Mouse (Mus musculus): ENCODE measurements around the gene Ptcd3. TPM values are rescaled to one million over a fixed set of nuclear protein-coding genes. Genes with fewer than 3 reads are reported as not detected.
"Not testable (repeated sequence)": the region's sequence is repeated elsewhere in the genome, so short reads cannot be mapped to it uniquely, and the experiment has no call there.

The Ptcd3 gene
- polyA plus RNA-seq, 1 experiment = 0.28 TPM

GRCm38 (mm10) chr6:71907702-71908235 is 781 bp downstream of the Ptcd3 start:
- Histone ChIP-seq H3K4me3 (replicated peaks) (peak overlapping the region; percentile 72), H3K27me3 (ENCODE audit: control insufficient read depth) (no peaks in the 10 kb centered on the region), H3K9me3 (ENCODE audit: control insufficient read depth, low read length) (no peaks in the 10 kb centered on the region), H3K4me1 (ENCODE audit: control insufficient read depth) (peaks cover 39% of the 10 kb centered on the region), H3K36me3 (ENCODE audit: control insufficient read depth) (peaks cover 47% of the 10 kb centered on the region)
- TF ChIP-seq TAL1 (IDR thresholded peaks at IDR 0.05; ENCODE audit: low read length) (no peak), GATA1 (IDR thresholded peaks at IDR 0.05; ENCODE audit: low read length) (no peak)

GRCm38 (mm10) chr6:71893263-71893662 is 15.3 kb downstream of the Ptcd3 start:
- Histone ChIP-seq H3K27me3 (ENCODE audit: control insufficient read depth) (no peaks in the 10 kb centered on the region), H3K9me3 (ENCODE audit: control insufficient read depth, low read length) (no peaks in the 10 kb centered on the region), H3K36me3 (ENCODE audit: control insufficient read depth) (peaks cover 97% of the 10 kb centered on the region), H3K4me1 (ENCODE audit: control insufficient read depth) (no peaks in the 10 kb centered on the region), H3K4me3 (replicated peaks) (no peak overlapping the region)
- TF ChIP-seq TAL1 (IDR thresholded peaks at IDR 0.05; ENCODE audit: low read length) (no peak), GATA1 (IDR thresholded peaks at IDR 0.05; ENCODE audit: low read length) (no peak)

- Histone ChIP-seq H3K27me3 (ENCODE audit: control insufficient read depth) (no peaks in the 10 kb centered on the region), H3K36me3 (ENCODE audit: control insufficient read depth) (peaks cover 94% of the 10 kb centered on the region), H3K9me3 (ENCODE audit: control insufficient read depth, low read length) (no peaks in the 10 kb centered on the region), H3K4me3 (replicated peaks) (no peak overlapping the region), H3K4me1 (ENCODE audit: control insufficient read depth) (no peaks in the 10 kb centered on the region)
- TF ChIP-seq GATA1 (IDR thresholded peaks at IDR 0.05; ENCODE audit: low read length) (no peak), TAL1 (IDR thresholded peaks at IDR 0.05; ENCODE audit: low read length) (no peak)
Measured at GRCm38 (mm10) chr6:71877965-71878760, 30.4 kb downstream of the Ptcd3 start.

- H3K4me3 ChIP-seq (replicated peaks) = no peak overlapping the region
- H3K4me1 ChIP-seq (ENCODE audit: control insufficient read depth) = no peaks in the 10 kb centered on the region
- H3K9me3 ChIP-seq (ENCODE audit: control insufficient read depth, low read length) = no peaks in the 10 kb centered on the region
- TF ChIP-seq GATA1 (IDR thresholded peaks at IDR 0.05; ENCODE audit: low read length) (no peak), TAL1 (IDR thresholded peaks at IDR 0.05; ENCODE audit: low read length) (no peak)
- no peaks in the 10 kb centered on the region for H3K27me3 ChIP-seq (ENCODE audit: control insufficient read depth)
- peaks cover 92% of the 10 kb centered on the region for H3K36me3 ChIP-seq (ENCODE audit: control insufficient read depth)
Measured at GRCm38 (mm10) chr6:71871396-71871795, 37.2 kb downstream of the Ptcd3 start.

- no peaks in the 10 kb centered on the region for H3K4me1 ChIP-seq (ENCODE audit: control insufficient read depth)
- H3K4me3 ChIP-seq (replicated peaks) = no peak overlapping the region
- H3K27me3 ChIP-seq (ENCODE audit: control insufficient read depth) = no peaks in the 10 kb centered on the region
- H3K36me3 ChIP-seq (ENCODE audit: control insufficient read depth) = peaks cover 90% of the 10 kb centered on the region
- H3K9me3 ChIP-seq (ENCODE audit: control insufficient read depth, low read length) = peaks cover 4% of the 10 kb centered on the region; the same call in 1 of the 2 replicates
- no peak for TF ChIP-seq GATA1 (IDR thresholded peaks at IDR 0.05; ENCODE audit: low read length)
- no peak for TF ChIP-seq TAL1 (IDR thresholded peaks at IDR 0.05; ENCODE audit: low read length)
Measured at GRCm38 (mm10) chr6:71868809-71869208, 39.7 kb downstream of the Ptcd3 start.

GRCm38 (mm10) chr6:71867751-71868150 is 40.8 kb downstream of the Ptcd3 start:
- no peak for TF ChIP-seq TAL1 (IDR thresholded peaks at IDR 0.05; ENCODE audit: low read length)
- peaks cover 88% of the 10 kb centered on the region for H3K36me3 ChIP-seq (ENCODE audit: control insufficient read depth)

GRCm38 (mm10) chr6:71846906-71847305 is 61.6 kb downstream of the Ptcd3 start:
- H3K4me3 ChIP-seq (replicated peaks); H3K4me1 ChIP-seq (ENCODE audit: control insufficient read depth); H3K9me3 ChIP-seq (ENCODE audit: control insufficient read depth, low read length); H3K27me3 ChIP-seq (ENCODE audit: control insufficient read depth): not testable (repeated sequence)
- peaks cover 71% of the 10 kb centered on the region for H3K36me3 ChIP-seq (ENCODE audit: control insufficient read depth)

More at GRCm38 (mm10) chr6:71867751-71868150, 40.8 kb downstream of the Ptcd3 start:
- Histone ChIP-seq H3K9me3 (ENCODE audit: control insufficient read depth, low read length) (peaks cover 4% of the 10 kb centered on the region; the same call in 1 of the 2 replicates), H3K4me3 (replicated peaks) (no peak overlapping the region), H3K4me1 (ENCODE audit: control insufficient read depth) (no peaks in the 10 kb centered on the region), H3K27me3 (ENCODE audit: control insufficient read depth) (no peaks in the 10 kb centered on the region)

GRCm38 (mm10) chr6:71840597-71841290 is 67.8 kb downstream of the Ptcd3 start:
- Histone ChIP-seq H3K36me3 (ENCODE audit: control insufficient read depth) (peaks cover 48% of the 10 kb centered on the region), H3K9me3 (ENCODE audit: control insufficient read depth, low read length) (no peaks in the 10 kb centered on the region), H3K4me1 (ENCODE audit: control insufficient read depth) (peaks cover 21% of the 10 kb centered on the region), H3K4me3 (replicated peaks) (no peak overlapping the region), H3K27me3 (ENCODE audit: control insufficient read depth) (no peaks in the 10 kb centered on the region)
- TF ChIP-seq GATA1 (IDR thresholded peaks at IDR 0.05; ENCODE audit: low read length) (no peak), TAL1 (IDR thresholded peaks at IDR 0.05; ENCODE audit: low read length) (no peak)

- TF ChIP-seq TAL1 (IDR thresholded peaks at IDR 0.05; ENCODE audit: low read length) (no peak), GATA1 (IDR thresholded peaks at IDR 0.05; ENCODE audit: low read length) (no peak)
- no peaks in the 10 kb centered on the region for H3K27me3 ChIP-seq (ENCODE audit: control insufficient read depth)
- peaks cover 21% of the 10 kb centered on the region for H3K4me1 ChIP-seq (ENCODE audit: control insufficient read depth)
- no peak overlapping the region for H3K4me3 ChIP-seq (replicated peaks)
- peaks cover 46% of the 10 kb centered on the region for H3K36me3 ChIP-seq (ENCODE audit: control insufficient read depth)
- H3K9me3 ChIP-seq (ENCODE audit: control insufficient read depth, low read length) = no peaks in the 10 kb centered on the region
Measured at GRCm38 (mm10) chr6:71839815-71840214, 68.7 kb downstream of the Ptcd3 start.

Measured in erythroblast, embryonic 14.5 days (primary cell).